Mouse (Mus musculus) liver, adult 2 months (tissue): ENCODE measurements around the gene Cnep1r1. TPM values are rescaled to one million over a fixed set of nuclear protein-coding genes. Genes with fewer than 3 reads are reported as not detected.

Experiments
- DNase-seq: peaks from one replicate; pipeline ENCODE4 v3.0.0-alpha.2; 2011; ENCODE audit warnings: low read depth, low spot score; ENCODE audit errors: extremely low read depth
- H3K27ac ChIP-seq: fragments of 200-500 bp; replicated peaks from 2 replicates; pipeline ENCODE4 v1.5.1; 2012; ENCODE audit warnings: low read depth, mild to moderate bottlenecking, control low read depth, inconsistent platforms, low read length; ENCODE audit not compliant: insufficient read depth
- H3K27me3 ChIP-seq: fragments of 200-500 bp; 2 replicates; pipeline ENCODE4 v1.6.1; 2012; ENCODE audit warnings: mild to moderate bottlenecking, moderate library complexity, low read length, inconsistent platforms; ENCODE audit not compliant: control insufficient read depth, insufficient read depth
- H3K36me3 ChIP-seq: fragments of 200-500 bp; 2 replicates; pipeline ENCODE4 v1.6.1; 2012; ENCODE audit warnings: low read length, inconsistent platforms; ENCODE audit not compliant: control insufficient read depth, insufficient read depth
- H3K4me1 ChIP-seq: fragments of 200-500 bp; 2 replicates; pipeline ENCODE4 v1.6.1; 2011; ENCODE audit warnings: low read length; ENCODE audit not compliant: control insufficient read depth, insufficient read depth
- H3K4me3 ChIP-seq: fragments of 200-500 bp; 2 replicates; pipeline ENCODE4 v1.5.1; 2011; ENCODE audit warnings: low read depth, mild to moderate bottlenecking, control low read depth, low read length, moderate library complexity; ENCODE audit not compliant: insufficient read depth
- H3K79me2 ChIP-seq: fragments of 200-500 bp; 2 replicates; pipeline ENCODE4 v1.6.1; 2012; ENCODE audit warnings: inconsistent platforms, mild to moderate bottlenecking, low read length, moderate library complexity; ENCODE audit not compliant: control insufficient read depth, insufficient read depth
- H3K9ac ChIP-seq: fragments of 200-500 bp; 2 replicates; pipeline ENCODE4 v1.6.1; 2012; ENCODE audit warnings: low read depth, mild to moderate bottlenecking, control low read depth, inconsistent platforms, low read length
- CTCF ChIP-seq: fragments of 200-500 bp; IDR thresholded peaks from 2 replicates; pipeline ENCODE4 v1.5.1; 2011; ENCODE audit warnings: low read depth, low read length, control low read depth
- POLR2A ChIP-seq: fragments of 200-500 bp; IDR thresholded peaks from 2 replicates; pipeline ENCODE4 v1.6.1; 2011; ENCODE audit warnings: low read length, control low read depth; ENCODE audit not compliant: insufficient read depth; ENCODE audit errors: extremely low read depth
- WGBS: fragments of 180-500 bp; shearing (Covaris S2); methylation state at CpG from one replicate; pipeline ENCODE4 v1.1.7; 2018; 5-methylcytosine and 5-hydroxymethylcytosine counted together
- polyA plus RNA-seq: library from polyadenylated mRNA; depleted of rRNA; stranded (reverse); fragments of >200 nt; gene quantifications from 2 replicates; pipeline ENCODE4 v1.2.3, GENCODE M21; 2012
- total RNA-seq: library from RNA; depleted of rRNA; stranded (reverse); fragments of >200 nt; gene quantifications from 2 replicates; pipeline ENCODE4 v1.2.3, GENCODE M21; 2014

Gene Cnep1r1
- total and polyA plus RNA-seq, 2 experiments, result 9.4 to 15.4 TPM

- WGBS, result under 1% methylated on average over 79 of the region's 79 CpGs
These were observed 19.3 kb downstream of the Cnep1r1 start, which contains the start of gene Heatr3 for GRCm38 (mm10) chr8:88137748-88138484. TSS of gene Heatr3 (plus strand) at chr8:88137855.

GRCm38 (mm10) chr8:88139256-88139655, 20.7 kb downstream of the Cnep1r1 start:
- H3K4me3 ChIP-seq, result no peak overlapping the region
- peaks cover 32% of the 10 kb centered on the region for H3K36me3 ChIP-seq
- no peak overlapping the region for H3K9ac ChIP-seq
- peaks cover 3% of the 10 kb centered on the region; the same call in 1 of the 2 replicates for H3K79me2 ChIP-seq
- no peak for TF ChIP-seq CTCF
- no peak for TF ChIP-seq POLR2A
- no peak for DNase-seq
- H3K4me1 ChIP-seq, result no peaks in the 10 kb centered on the region
- WGBS, result 94% methylated on average over 3 of the region's 3 CpGs
- H3K27ac ChIP-seq, result no peak overlapping the region
- no peaks in the 10 kb centered on the region for H3K27me3 ChIP-seq

More at GRCm38 (mm10) chr8:88137748-88138484, 19.3 kb downstream of the Cnep1r1 start, which contains the start of gene Heatr3:
- Histone ChIP-seq H3K36me3 (peaks cover 29% of the 10 kb centered on the region), H3K9ac (peak within 1 kb of the TSS; percentile 89), H3K79me2 (peaks cover 3% of the 10 kb centered on the region; the same call in 1 of the 2 replicates), H3K27ac (peak within 1 kb of the TSS; percentile 89), H3K27me3 (no peaks in the 10 kb centered on the region), H3K4me1 (no peaks in the 10 kb centered on the region), H3K4me3 (peak within 1 kb of the TSS; percentile 83)
- TF ChIP-seq CTCF, result peak; percentile 33; the same call in 1 of the 2 replicates
- peak; percentile 83 for TF ChIP-seq POLR2A
- DNase-seq, result peak; percentile 84

GRCm38 (mm10) chr8:88141629-88142028, 23.1 kb downstream of the Cnep1r1 start:
- TF ChIP-seq CTCF, result no peak
- TF ChIP-seq POLR2A, result no peak
- no peaks in the 10 kb centered on the region for H3K27me3 ChIP-seq
- DNase-seq, result no peak
- peaks cover 3% of the 10 kb centered on the region; the same call in 1 of the 2 replicates for H3K79me2 ChIP-seq
- H3K36me3 ChIP-seq, result peaks cover 35% of the 10 kb centered on the region
- no peak overlapping the region for H3K27ac ChIP-seq
- 86% methylated on average over 3 of the region's 3 CpGs for WGBS
- no peaks in the 10 kb centered on the region for H3K4me1 ChIP-seq
- no peak overlapping the region for H3K4me3 ChIP-seq
- H3K9ac ChIP-seq, result no peak overlapping the region

- H3K36me3 ChIP-seq, result peaks cover 51% of the 10 kb centered on the region
- no peak overlapping the region for H3K4me3 ChIP-seq
- TF ChIP-seq POLR2A (no peak), CTCF (no peak)
- no peaks in the 10 kb centered on the region for H3K27me3 ChIP-seq
- peaks cover 3% of the 10 kb centered on the region; the same call in 1 of the 2 replicates for H3K79me2 ChIP-seq
- no peak overlapping the region for H3K9ac ChIP-seq
- 87% methylated on average over 5 of the region's 5 CpGs for WGBS
- DNase-seq, result no peak
- H3K4me1 ChIP-seq, result no peaks in the 10 kb centered on the region
- H3K27ac ChIP-seq, result no peak overlapping the region
These were observed 25.5 kb downstream of the Cnep1r1 start for GRCm38 (mm10) chr8:88144041-88144440.

- WGBS, result 96% methylated on average over 6 of the region's 6 CpGs
- no peak overlapping the region for H3K27ac ChIP-seq
- no peaks in the 10 kb centered on the region for H3K79me2 ChIP-seq
- no peak overlapping the region for H3K4me3 ChIP-seq
- no peak for DNase-seq
- no peaks in the 10 kb centered on the region for H3K4me1 ChIP-seq
- H3K9ac ChIP-seq, result no peak overlapping the region
- TF ChIP-seq CTCF (no peak), POLR2A (no peak)
- no peaks in the 10 kb centered on the region for H3K27me3 ChIP-seq
- H3K36me3 ChIP-seq, result peaks cover 47% of the 10 kb centered on the region
These were observed 32.4 kb downstream of the Cnep1r1 start for GRCm38 (mm10) chr8:88150910-88151371.
